ENCODE assay signal across 15 mouse cellular contexts in the genomic region with DNA sequence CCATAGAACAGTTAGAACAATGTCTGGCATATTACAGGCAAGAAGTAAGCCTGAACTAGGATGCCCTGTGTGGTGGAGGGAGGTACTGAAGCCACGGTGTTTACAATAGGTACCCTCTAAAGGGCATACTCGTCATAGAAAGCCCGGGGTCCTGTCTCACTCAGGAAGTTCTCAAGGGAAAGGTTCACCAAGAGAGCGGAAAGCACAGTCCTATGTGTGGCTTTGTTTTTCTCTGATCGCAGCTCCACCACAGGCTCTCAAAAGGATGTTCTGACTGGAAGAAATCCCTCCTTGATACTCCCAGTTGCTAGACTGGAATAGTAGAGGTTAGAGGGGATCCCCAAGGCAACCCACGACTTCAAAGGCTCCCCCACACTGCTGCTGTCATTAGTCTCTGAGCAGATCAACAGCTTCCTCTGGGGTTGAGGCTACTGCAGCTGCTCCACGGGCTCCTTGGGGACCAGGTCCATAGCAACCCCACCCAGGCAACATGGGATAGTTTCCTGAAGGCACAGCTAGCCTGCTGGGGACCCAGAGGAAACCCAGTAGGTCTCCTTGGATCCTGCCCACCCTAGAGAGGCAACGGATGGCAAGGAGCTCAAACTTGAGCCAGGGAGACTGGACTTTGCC. TPM values are rescaled to one million over a fixed set of nuclear protein-coding genes. Genes with fewer than 3 reads are reported as not detected.
A peak's percentile ranks its signal among the peaks of the same experiment; 100 is the strongest.
DNase-seq lines count a peak whose midpoint lies in the region; ATAC-seq lines count a peak whose summit lies in the region.
"Had no signal": no experiment of that assay in that cellular context is flagged by ENCODE, and none has a peak within 500 bp of the region (broad histone marks: within the 10 kb centered on the region; RNA-seq: fewer than 3 reads in every experiment).

No protein-coding gene starts in this region.

- WGBS in liver, embryonic 12.5 days (ENCODE audit: insufficient replicate concordance), result 53% methylated on average over 8 of the region's 8 CpGs

- H3K4me2 ChIP-seq in liver, embryonic 12.5 days, result no peak overlapping the region
- H3K4me2 ChIP-seq: heart, embryonic 13.5 days; limb, embryonic 15.5 days; lung, embryonic 15.5 days; stomach, embryonic 15.5 days had no signal

- no peak for ATAC-seq in liver, embryonic 12.5 days

- peak; percentile 26 for DNase-seq in lung, postnatal 36 days
- no peak for DNase-seq in lung, adult 18-20 months
- peak; percentile 69 to 77 for DNase-seq in CD8-positive naive resting alpha-beta T cell, adult 2 months (ENCODE audit: low read depth in 2 of 2, low spot score in 2 of 2)
- DNase-seq in naive thymus-derived CD4-positive, alpha-beta T cell, adult 2 months (ENCODE audit: low read depth), result peak; percentile 68
- DNase-seq in thymus, postnatal 4 days, result peak; percentile 63
- no peak for DNase-seq in adipocyte (ENCODE audit: low spot score)
- DNase-seq: adrenal gland, adult 8-10 months; gastrocnemius, postnatal 36 days; layer of hippocampus, adult 9-11 months had no signal

- H3K9ac ChIP-seq in liver, embryonic 12.5 days, result no peak overlapping the region
- H3K9ac ChIP-seq: heart, embryonic 13.5 days; limb, embryonic 15.5 days; lung, embryonic 15.5 days; stomach, embryonic 15.5 days had no signal

- no peaks in the 10 kb centered on the region for H3K9me3 ChIP-seq in liver, embryonic 12.5 days (replicated peaks)
- H3K9me3 ChIP-seq: heart, embryonic 13.5 days; limb, embryonic 15.5 days; lung, embryonic 15.5 days; stomach, embryonic 15.5 days had no signal

- peaks cover 18% of the 10 kb centered on the region for H3K4me1 ChIP-seq in liver, embryonic 12.5 days
- H3K4me1 ChIP-seq: stomach, embryonic 15.5 days had no signal

- no peaks in the 10 kb centered on the region for H3K36me3 ChIP-seq in liver, embryonic 12.5 days
- H3K36me3 ChIP-seq: heart, embryonic 13.5 days; limb, embryonic 15.5 days; lung, embryonic 15.5 days; stomach, embryonic 15.5 days had no signal

- no peak overlapping the region for H3K27ac ChIP-seq in liver, embryonic 12.5 days
- H3K27ac ChIP-seq: heart, embryonic 13.5 days; kidney, postnatal 0 days; limb, embryonic 15.5 days; lung, embryonic 15.5 days; stomach, embryonic 15.5 days had no signal

- H3K27me3 ChIP-seq in liver, embryonic 12.5 days (replicated peaks), result no peaks in the 10 kb centered on the region
- H3K27me3 ChIP-seq: heart, embryonic 13.5 days; limb, embryonic 15.5 days; lung, embryonic 15.5 days; stomach, embryonic 15.5 days had no signal

- H3K4me3 ChIP-seq in liver, embryonic 12.5 days, result no peak overlapping the region
- H3K4me3 ChIP-seq: heart, embryonic 13.5 days; limb, embryonic 15.5 days; lung, embryonic 15.5 days; stomach, embryonic 15.5 days had no signal

RNA-seq across cellular contexts. Expression of gene Ehd3, which starts 9.2 kb away (rescaled TPM):
- polyA plus RNA-seq in liver, embryonic 12.5 days (2016; fragmentation: Nextera tagmentation; extraction: Ambion mirVana), result 29.8 and 30.3 TPM in 2 replicates

Comparison
In these comparisons a context has a peak if more than half of its experiments do, and no peak if none do; other contexts are left out.
1. DNase-seq: peak in lung, postnatal 36 days (single experiment), CD8-positive naive resting alpha-beta T cell, adult 2 months (2 of 2), naive thymus-derived CD4-positive, alpha-beta T cell, adult 2 months (single experiment) and thymus, postnatal 4 days (single experiment); none in lung, adult 18-20 months (0 of 2) and adipocyte (single experiment).